Mouse (Mus musculus) urinary bladder, adult 18-20 months (tissue): ENCODE measurements around the gene Pan2.
"Not testable (repeated sequence)": the region's sequence is repeated elsewhere in the genome, so short reads cannot be mapped to it uniquely, and the experiment has no call there.

Source experiments
- DNase-seq, 2 experiments: peaks; one replicate each; pipeline ENCODE4 v3.0.0; 2022; ENCODE audit warnings: low spot score in 2 of 2, mixed read lengths in 2 of 2

Pan2 gene

GRCm38 (mm10) chr10:128303126-128304021, at the start of gene Pan2:
Gene Pan2, plus strand, starts transcription at chr10:128303335.
- peak; percentile 99 to 100 for DNase-seq

- DNase-seq, result no peak
Measured at GRCm38 (mm10) chr10:128253677-128254255, 49.4 kb upstream of the Pan2 start, which contains the start of gene Apon. Gene Apon, plus strand, starts transcription at chr10:128254096.

- DNase-seq, result no peak
Measured at GRCm38 (mm10) chr10:128255925-128256324, 47.2 kb upstream of the Pan2 start.

GRCm38 (mm10) chr10:128256328-128256727, 46.8 kb upstream of the Pan2 start:
- no peak for DNase-seq

GRCm38 (mm10) chr10:128258953-128259352, 44.2 kb upstream of the Pan2 start:
- DNase-seq, result no peak

GRCm38 (mm10) chr10:128259946-128260345, 43.2 kb upstream of the Pan2 start:
- DNase-seq, result no peak

- DNase-seq, result not testable (repeated sequence)
Measured at GRCm38 (mm10) chr10:128260376-128260775, 42.8 kb upstream of the Pan2 start.

GRCm38 (mm10) chr10:128262300-128262699, 40.8 kb upstream of the Pan2 start:
- no peak for DNase-seq

- no peak for DNase-seq
Measured at GRCm38 (mm10) chr10:128263393-128264310, 39.5 kb upstream of the Pan2 start.

- DNase-seq, result no peak
Measured at GRCm38 (mm10) chr10:128268371-128268770, 34.8 kb upstream of the Pan2 start, which contains the start of gene Apof. Gene Apof, plus strand, starts transcription at chr10:128268671.

- DNase-seq, result no peak
Measured at GRCm38 (mm10) chr10:128269206-128269910, 33.8 kb upstream of the Pan2 start.

GRCm38 (mm10) chr10:128270287-128270841, 32.8 kb upstream of the Pan2 start, which contains the start of gene Stat2:
Gene Stat2, plus strand, starts transcription at chr10:128270559.
- peak; percentile 90 to 97 for DNase-seq

- DNase-seq, result no peak
Measured at GRCm38 (mm10) chr10:128270866-128271265, 32.3 kb upstream of the Pan2 start.

- no peak for DNase-seq
Measured at GRCm38 (mm10) chr10:128271883-128272282, 31.3 kb upstream of the Pan2 start.

- DNase-seq, result not testable (repeated sequence)
Measured at GRCm38 (mm10) chr10:128272819-128273439, 30.2 kb upstream of the Pan2 start.

GRCm38 (mm10) chr10:128275374-128275773, 27.8 kb upstream of the Pan2 start:
- DNase-seq, result not testable (repeated sequence)

- no peak for DNase-seq
Measured at GRCm38 (mm10) chr10:128278158-128278557, 25.0 kb upstream of the Pan2 start.

- DNase-seq, result no peak
Measured at GRCm38 (mm10) chr10:128280943-128281342, 22.2 kb upstream of the Pan2 start.

- no peak for DNase-seq
Measured at GRCm38 (mm10) chr10:128281682-128282081, 21.5 kb upstream of the Pan2 start.

- DNase-seq, result no peak
Measured at GRCm38 (mm10) chr10:128282886-128283450, 20.2 kb upstream of the Pan2 start.
